Mouse (Mus musculus): ENCODE data around the gene Lhfp.

DNA sequence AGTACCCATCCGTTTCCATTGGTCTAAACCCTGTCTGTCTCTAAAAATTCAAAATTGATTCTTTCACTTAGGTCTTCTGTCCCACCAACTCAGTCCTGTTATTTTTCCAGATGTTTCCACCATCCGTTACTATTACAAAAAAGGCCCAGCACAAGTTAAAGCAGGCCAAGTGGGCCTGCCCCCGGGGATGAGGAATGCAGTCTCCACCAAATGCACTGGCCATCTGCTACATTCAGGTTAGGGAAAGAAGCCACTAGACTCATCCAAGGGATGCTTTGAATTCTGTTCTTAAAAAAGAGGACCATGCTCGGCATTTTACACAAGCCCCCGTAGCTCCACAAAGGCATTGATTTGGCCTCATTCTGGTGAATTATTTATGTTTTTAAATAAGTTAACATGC lies 162.3 kb downstream of the Lhfp start:
- TF ChIP-seq CTCF (IDR thresholded peaks at IDR 0.05; ENCODE audit: low read depth, low read length), result no peak
- no peak for TF ChIP-seq POLR2A (IDR thresholded peaks at IDR 0.05; ENCODE audit: borderline replicate concordance, low read depth, low read length)
